Mouse (Mus musculus) spleen, embryonic (tissue): ENCODE measurements around the gene Rdh16.
"Not testable (repeated sequence)": the region's sequence is repeated elsewhere in the genome, so short reads cannot be mapped to it uniquely, and the experiment has no call there.

Experiments
- CTCF ChIA-PET: fragments of 350-600 bp; sonication (Branson Sonifier 250); formaldehyde crosslinking; loops from one replicate; lab custom pipeline; 2022; lab: Charles Lee

Rdh16 gene

DNA sequence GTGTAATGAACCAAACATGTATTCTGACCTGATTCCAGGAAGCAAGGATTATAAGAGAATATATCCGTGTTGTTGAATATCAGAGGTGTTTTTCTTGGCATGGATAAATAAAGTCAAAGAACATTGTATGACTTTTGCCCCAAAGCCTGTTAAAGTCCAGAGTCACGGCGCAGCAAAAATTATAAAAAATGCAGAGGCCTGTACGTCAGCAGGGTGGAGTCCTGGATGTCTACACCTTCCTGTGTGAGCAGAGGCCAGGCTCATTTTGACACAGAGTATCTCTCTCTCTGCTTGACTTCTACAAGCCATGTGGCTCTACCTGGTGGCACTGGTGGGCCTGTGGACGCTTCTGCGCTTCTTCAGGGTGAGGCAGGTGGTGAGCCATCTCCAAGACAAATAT, at the start of gene Rdh16:
Gene Rdh16, plus strand, starts transcription at position 262 of the 400 bp plus-strand sequence.
- CTCF ChIA-PET, result no interaction called here

DNA sequence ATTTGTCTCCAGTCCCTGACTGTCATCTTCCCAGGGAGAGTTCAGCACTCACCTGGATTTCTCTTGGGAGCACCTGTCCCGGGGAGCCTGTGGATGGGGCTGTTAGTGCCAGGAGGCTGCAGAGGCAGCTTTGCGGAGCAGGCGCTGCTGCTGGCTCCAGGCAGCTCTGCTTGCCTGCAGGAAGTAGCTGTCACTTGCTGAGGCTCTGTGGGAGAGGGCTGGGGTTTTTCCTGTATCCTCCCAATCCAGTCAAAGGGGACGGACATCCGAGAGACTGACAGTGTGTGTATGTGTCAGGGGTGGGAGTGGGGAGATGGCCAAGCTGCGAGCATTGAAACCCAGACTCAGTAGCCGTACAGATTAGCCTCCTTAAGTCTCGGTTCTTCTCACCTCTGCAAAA, 49.4 kb upstream of the Rdh16 start, which contains the start of gene Gpr182:
Gene Gpr182, minus strand, starts transcription at position 185 of the 400 bp plus-strand sequence.
- CTCF ChIA-PET, result no interaction called here

DNA sequence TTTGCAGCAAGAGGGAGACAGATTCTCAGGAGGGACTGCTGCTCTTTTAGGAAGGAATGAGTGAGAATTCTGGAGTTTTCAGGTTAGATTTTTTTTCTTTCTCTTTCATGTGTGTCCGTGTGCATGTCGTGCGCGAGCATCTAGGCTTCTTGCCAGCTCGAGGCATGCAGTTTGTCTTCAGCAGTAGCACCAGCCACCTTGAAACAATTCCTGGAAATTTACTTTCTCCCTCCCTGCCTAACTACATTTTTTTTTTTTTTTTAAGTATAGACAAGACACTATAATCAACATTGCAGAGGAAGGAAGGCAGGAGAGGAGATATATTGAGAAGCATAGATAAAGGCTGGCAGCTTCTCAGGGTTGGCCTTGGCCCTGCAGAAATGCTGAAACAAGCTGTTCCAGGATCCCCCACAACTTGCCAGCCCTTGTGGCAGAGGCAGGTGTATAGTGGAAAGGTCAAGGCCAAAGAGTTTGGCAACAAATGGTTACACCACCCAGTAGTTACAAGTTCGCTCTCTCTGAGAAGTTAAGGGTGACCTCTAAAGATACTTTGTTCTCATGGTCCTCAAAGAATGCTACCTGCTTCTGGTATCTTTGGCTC, 46.3 kb upstream of the Rdh16 start:
- CTCF ChIA-PET, result interaction anchor here (0.5 kb wide), 1 partner anchor 219 kb away, joined by 3 read pairs; no protein-coding TSS in a partner anchor

DNA sequence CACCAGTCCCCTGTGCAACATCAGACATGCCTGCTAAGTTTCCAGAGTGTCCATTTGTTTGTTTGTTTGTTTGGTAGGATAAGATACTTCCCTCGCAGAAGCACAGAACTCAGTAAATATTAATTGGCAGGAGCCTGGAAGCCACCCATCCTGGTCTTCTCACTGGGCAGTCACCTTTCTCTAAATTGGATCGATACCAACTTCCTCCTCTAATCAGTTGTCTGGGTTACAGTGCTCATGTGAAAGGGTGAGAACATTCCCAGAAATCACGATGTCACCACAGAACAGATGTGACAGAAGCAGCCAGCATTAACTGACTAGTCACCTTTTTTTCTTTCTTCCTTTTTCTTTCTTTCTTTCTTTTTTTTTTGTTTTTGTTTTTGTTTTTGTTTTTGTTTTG, 45.7 kb upstream of the Rdh16 start:
- CTCF ChIA-PET, result no interaction called here

DNA sequence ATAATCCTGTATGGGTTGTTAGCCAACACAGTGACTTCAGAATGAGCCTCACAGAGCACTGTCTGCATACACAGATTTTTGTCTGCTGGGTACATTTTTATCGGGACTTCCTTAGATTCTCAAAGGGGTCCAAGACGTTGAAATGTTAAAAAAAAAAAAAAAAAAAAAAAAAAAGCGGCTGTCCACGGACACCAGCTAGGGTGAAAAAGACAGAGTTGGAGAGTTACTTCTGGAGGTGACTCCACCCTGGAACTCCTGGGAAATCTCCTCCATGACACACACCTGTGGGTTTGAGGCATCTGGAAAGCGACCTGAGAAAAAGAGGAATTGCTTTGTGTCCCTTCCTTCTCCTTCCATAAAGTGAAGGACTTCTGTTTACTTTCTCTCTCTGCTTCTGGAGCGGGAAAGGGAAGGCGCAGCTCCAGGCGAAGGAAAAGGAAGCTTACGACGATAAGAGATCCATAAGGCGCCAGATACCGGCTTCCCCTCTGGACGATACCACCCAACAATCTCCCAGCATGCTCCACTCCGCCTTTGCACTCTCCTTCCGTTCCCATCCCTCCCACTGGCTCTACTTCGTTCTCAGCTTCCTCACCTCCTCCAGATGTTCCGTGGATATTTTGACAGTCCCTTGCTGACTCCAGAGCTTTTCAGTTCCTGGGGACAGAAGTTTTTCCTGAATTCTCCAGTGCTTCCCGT, 45.0 kb upstream of the Rdh16 start:
- CTCF ChIA-PET, result no interaction called here

DNA sequence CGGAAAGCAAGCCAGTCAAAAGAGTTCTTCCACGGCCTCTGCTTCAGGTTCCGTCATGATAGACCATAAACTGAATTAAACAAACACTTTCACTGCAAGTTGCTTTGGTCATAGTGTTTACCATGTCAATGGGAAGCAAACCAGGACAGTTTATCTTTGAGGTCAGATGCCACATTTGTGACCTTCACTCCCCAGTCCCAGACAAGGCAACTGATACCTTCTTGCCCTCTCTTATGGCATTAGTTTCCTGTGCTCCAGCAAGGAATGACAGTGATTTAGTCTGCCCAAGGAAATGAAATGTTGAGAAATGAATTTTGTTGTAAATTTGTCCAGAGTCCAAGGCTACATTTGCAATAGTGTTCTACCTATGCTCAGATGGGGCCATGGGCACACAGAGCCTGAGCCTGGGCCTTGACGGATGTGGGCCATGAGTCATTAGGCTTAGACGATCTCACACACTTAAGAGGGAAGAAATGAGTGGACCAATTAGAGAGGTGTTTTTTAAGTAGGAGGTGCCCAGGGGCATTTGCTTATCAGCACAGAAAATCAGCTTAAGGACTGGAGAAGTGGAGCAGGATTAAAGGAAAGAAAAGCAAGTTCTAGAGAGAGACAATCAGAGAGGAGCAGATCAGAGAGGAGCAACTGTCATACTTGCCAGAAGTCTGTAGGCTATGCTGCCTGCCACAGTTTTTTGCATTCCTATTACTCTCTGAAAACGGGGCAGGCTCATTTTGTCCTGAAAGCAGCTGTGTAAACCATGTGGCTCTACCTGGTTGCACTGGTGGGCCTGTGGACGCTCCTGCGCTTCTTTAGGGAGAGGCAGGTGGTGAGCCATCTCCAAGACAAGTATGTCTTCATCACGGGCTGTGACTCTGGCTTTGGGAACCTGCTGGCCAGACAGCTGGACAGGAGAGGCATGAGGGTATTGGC, 41.5 kb upstream of the Rdh16 start, which contains the start of the genes Rdh1 and Rdh16f1:
Gene Rdh1, plus strand, starts transcription at position 541 of the 930 bp plus-strand sequence.
Gene Rdh16f1, plus strand, starts transcription at position 607 of the 930 bp plus-strand sequence.
- CTCF ChIA-PET, result no interaction called here

DNA sequence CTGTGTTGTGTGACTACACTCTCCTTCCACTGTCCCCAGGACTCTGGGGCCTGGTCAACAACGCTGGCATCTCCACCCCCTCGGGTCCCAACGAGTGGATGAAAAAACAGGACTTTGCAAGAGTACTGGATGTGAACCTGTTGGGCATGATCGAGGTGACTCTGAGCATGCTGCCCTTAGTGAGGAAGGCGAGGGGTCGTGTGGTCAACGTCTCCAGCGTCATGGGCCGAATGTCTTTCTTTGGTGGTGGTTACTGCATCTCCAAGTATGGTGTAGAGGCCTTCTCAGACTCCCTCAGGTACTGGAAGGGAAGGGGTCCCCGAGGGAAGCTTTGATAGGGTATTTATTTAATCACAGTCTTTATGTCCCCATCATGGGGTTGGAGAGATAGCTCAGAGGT, 38.0 kb upstream of the Rdh16 start:
- CTCF ChIA-PET, result not testable (repeated sequence)

DNA sequence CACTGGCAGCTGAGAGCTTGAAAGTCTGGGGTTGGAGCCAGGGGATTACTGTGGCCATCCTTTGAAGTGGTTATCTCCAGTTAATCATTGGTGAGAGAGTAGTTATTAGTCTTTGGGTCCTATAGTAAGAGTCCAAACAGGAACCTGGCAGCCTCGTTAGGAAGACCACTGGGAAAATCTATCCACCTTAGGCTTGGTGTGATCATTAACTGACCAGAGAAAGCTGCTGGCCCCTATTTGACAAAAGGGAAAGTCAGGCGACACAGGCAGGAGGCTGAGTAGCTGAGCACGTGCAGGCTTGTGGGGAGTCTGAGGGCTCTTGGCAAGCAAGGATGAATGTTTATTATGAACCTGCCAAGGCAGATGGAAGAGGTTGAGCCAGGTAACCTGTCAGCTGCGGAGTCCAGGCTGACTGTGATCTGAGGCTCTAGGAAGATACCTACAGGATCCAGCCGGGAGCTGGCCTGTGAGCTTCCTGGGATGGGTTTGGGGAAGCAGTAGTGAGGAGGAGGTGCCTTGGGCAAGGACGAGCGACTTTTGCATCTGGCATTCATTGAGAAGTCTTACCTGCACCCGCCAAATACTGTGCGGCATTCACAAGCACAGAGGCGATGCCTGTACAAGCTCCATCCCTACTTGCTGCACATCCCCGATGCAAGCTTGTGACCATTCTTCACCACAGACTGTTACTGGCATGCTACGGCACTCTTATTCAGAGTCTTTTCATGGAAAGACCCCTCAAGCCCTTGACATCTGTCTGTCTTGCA, 36.9 kb upstream of the Rdh16 start:
- CTCF ChIA-PET, result interaction anchor here (0.7 kb wide), 1 partner anchor 1332 kb away, joined by 13 read pairs; no protein-coding TSS in a partner anchor

DNA sequence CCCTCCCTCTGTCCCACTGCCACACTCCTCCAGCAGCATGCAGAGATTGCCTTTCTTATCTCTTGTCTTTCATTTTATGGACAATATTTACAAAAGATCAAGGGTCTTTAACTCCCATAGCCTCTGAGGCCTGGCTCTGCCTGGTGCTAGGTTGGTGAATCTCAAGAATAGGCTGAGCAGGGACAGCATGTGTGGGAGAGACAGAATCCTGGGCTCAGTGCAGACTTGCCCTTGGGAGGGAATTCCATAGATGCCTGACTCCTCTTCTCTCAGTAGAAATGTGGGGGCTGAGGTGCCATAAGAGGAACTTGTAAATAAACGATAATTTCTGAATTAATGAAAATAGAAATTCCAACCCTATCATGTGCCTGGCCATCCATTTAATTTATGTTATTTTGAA, 34.4 kb upstream of the Rdh16 start:
- CTCF ChIA-PET, result no interaction called here

DNA sequence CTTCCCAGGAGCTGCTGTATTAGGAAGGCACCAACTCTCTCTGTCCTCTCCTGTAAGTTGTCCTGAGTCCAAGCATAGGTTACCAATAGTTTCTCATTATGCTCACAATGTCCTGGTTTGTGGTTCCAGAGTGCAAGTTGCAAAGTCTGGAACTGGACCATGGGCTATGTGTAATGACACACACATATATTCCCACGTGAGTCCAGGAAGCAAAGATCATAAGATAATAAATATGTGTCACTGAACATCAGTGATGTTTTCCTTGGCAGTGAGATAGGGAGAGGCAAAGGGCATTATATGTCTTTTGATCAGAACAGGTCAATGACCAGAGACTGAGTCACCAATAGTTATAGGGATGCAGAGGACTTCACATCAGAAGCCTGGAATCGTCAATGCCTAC, 24.9 kb upstream of the Rdh16 start, which contains the start of gene Rdh9:
Gene Rdh9, plus strand, starts transcription at position 376 of the 400 bp plus-strand sequence.
- CTCF ChIA-PET, result interaction anchor here (0.5 kb wide), 1 partner anchor 1135 kb away, joined by 9 read pairs; no protein-coding TSS in a partner anchor

DNA sequence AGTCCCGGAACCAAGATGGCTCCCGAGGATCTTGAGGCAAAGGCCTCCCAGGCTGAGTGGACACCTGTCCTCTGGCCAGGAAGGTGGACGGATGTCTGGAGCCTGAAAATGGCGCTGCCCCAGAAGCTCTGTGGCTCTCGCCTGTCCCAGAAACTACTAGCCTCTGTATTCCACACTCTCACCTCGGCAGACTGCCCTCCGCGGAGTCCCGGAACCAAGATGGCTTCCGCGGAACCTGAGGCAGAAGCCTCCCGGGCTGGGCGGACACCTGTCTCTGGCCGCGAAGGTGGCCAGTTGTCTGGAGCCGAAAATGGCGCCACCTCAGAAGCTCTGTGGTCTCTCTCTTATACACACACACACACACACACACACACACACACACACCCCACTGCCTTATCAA, 18.6 kb upstream of the Rdh16 start:
- CTCF ChIA-PET, result not testable (repeated sequence)

DNA sequence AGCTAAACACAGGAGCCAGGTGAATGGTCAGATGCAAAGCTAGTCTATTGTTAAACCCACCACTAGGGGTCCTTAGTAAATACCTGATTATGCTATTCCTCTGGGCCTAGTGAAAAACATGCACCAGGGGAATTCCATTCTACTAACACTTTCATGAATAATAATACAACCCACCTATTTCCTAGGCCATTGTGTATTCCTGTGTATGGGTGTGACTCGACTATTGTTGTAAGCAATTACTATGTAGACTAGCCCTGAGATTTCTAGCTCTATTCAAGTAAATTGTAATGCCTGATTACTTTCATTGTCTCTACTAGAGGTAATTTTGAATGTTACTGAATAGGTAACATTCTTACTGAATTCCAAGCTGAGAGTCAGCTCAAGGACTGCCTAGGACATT, 15.5 kb upstream of the Rdh16 start:
- CTCF ChIA-PET, result not testable (repeated sequence)

DNA sequence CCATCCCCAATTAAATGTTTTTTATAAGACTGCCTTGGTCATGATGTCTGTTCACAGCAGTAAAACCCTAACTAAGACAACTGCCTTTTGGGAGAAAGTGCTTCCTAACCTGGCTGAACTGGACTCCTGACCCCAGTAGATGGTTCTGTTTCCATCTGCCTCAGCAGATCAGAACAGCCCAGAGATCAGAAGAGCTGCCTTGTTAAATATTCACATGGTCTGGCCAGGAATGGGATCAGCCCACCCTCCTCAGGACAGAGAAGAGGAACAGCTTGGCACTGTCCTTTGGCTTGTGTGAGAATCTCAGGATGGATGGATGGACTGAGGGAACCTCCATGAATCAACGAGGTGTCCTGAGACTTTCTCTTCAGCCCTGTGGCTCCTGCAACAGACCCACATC, 1.7 kb upstream of the Rdh16 start:
- CTCF ChIA-PET, result no interaction called here

DNA sequence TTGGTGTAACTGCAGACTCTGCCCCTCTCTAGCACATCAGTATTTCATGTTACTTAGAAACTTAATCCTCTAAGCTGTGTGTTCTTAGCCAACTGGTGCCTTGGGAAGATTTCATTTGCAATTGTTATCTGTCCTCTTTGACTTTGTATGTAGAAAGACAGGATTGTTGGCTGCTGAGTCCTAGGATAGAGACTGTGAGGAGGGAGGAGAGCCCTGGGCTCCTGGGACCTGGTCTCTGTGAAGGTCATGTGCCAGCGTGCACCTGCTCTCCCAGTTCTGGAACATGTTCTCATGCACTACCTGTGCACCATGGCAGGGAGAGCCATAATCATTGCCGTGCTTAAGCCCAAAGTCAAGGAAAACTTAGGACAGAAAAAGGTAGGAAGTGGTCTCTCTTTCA, 660 bp downstream of the Rdh16 start:
- CTCF ChIA-PET, result no interaction called here

DNA sequence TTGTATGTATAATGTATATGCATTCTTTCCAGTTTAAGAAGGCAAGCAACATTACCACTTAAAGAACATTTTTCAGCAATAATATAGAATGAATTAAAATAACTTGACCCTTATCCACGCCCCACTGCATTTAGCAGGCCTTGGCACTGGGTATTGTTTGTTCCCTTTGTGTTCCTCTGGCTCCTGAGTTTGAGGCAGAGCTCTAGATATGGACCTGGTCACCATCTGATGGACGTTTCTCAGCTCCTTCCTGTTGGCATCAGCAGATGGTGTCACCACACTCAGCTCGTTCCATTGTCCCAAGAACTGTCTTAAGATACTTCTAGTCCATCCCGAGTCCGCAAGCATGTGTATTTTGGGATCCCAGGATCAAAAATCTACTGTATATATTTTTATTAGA, 1.3 kb downstream of the Rdh16 start:
- CTCF ChIA-PET, result no interaction called here

DNA sequence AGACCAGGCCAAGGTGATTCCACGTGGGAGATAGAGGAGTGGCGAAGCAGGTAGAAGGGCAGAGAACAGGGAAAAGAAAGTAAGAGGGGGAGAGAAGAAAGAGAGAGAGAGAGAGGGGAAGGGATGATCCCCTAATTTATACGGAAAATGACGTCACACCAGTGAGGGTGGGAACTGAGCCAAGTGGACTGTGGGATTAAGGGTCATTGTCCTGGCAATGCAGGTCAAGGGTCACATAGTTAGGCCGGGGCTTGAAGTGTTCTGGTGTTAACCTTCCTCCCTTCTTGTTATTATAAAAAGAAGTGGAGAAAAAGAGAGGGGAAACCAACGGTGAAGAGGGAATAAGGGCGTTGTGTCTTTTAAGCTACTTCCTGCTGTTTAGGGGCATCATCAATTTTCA, 3.5 kb downstream of the Rdh16 start:
- CTCF ChIA-PET, result no interaction called here

DNA sequence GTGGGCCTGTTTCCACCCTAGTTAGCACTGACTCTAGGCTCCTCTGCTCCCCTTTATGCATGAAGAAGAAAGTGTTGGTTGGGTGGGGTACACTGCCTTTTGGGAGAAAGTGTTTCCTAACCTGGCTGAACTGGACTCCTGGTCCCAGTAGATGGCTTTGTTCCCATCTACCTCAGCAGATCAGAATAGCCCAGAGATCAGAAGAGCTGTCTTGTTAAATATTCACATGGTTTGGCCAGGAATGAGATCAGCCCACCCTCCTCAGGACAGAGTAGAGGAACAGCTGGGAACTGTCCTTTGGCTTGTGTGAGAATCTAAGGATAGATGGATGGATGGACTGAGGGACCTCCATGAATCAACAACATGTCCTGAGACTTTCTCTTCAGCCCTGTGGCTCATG, 14.9 kb downstream of the Rdh16 start:
- CTCF ChIA-PET, result no interaction called here

DNA sequence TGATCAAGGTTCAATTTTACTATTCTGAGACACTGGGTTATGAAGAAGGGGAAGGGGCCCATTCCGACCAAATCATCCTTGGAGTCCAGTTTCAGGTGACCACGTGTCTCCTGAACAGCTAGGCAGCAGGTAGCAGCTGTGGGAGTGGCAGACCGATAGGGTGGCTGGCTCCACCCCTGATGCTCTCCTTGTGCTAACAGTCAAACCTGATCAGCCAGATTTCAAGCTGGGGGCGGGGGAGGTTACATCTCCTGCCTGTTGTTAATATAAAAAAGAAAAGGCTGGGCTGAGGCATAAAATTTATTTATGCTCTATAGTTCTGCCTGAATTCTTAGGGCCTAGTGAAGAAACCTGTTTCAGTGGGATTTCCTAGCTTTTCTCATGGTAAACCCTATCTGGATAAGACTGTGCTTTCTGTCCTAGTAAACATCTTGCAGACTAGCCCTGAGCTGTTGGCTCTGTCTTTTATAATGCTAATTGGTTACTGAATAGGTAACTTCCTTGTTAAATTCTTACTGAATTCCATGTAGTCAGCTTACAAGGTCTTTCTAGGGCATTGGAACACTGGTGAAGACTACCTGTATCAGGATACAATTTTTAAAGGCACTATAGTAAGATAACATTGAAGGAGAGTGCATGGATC, 16.4 kb downstream of the Rdh16 start:
- CTCF ChIA-PET, result not testable (repeated sequence)

DNA sequence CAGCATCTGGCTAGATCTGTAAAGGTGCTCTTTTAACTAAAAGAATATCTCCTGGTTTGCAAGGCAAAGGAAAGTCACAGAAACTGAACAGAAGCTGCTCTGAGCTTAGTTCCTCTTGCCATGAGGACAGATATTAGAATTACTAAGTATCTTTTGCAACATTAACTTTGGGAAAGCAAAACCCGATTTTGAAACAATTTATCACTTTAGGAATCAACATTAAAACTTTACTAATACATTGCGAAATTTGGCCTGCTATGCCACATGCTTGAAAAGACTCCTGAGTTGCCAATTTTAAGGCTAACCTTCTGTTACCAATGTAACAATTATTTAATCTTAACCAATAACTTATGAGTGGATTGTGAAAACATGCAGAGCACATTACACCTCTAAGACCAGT, 20.9 kb downstream of the Rdh16 start:
- CTCF ChIA-PET, result not testable (repeated sequence)

DNA sequence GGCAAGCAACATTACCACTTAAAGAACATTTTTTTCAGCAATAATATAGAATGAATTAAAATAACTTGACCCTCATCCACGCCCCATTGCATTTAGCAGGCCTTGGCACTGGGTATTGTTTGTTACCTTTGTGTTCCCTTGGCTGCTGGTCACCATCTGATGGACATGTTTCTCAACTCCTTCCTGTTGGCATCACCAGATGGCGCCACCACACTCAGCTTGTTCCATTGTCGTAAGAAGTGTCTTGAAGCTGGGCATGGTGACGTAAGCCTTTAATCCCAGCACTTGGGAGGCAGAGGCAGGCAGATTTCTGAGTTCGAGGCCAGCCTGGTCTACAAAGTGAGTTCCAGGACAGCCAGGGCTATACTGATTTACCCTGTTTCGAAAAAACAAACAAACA, 24.4 kb downstream of the Rdh16 start:
- CTCF ChIA-PET, result no interaction called here

DNA sequence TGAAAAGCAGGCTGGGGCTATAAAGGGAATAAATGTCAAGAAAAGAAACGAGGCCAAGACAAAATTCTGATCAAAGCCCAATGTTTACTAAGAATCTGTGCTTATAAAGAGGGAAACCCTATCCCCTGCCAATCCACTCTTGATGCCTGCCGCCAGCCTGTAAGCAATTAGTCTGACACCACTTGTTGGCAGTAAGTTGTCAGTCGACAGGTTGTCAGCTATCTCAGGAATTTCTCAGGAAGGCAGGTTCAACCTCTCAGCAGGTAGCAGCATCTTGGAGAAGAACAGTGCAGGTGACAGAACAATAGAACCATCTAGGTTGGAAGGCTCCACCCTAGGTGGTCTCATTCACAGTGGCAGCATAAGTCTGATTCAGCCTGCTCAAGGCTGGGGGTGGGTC, 28.2 kb downstream of the Rdh16 start:
- CTCF ChIA-PET, result no interaction called here
